9 mouse cellular contexts compared by ENCODE assay signal in the genomic region with DNA sequence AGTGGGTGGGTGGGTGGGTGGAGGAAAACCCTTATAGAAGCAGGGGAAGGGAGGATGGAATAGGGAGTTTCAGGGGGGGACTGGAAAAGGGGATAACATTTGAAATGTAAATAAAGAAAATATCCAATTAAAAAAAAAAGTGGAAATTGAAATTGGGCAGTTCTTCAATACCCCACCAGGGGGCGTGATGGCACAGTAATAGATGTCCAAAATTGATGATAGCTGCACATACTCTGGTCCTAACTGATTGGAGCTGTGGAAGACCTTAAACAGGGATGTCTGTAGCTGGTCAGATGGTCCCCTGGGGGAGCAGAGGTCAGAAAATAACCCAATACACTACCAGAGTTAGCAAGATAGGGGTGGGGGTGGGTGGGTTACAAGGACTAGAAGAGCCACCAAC. TPM values are rescaled to one million over a fixed set of nuclear protein-coding genes. Genes with fewer than 3 reads are reported as not detected.
A peak's percentile ranks its signal among the peaks of the same experiment; 100 is the strongest.
DNase-seq lines count a peak whose midpoint lies in the region; ATAC-seq and TF ChIP-seq lines count a peak whose summit lies in the region.
"Had no signal": no experiment of that assay in that cellular context is flagged by ENCODE, and none has a peak within 500 bp of the region (broad histone marks: within the 10 kb centered on the region; RNA-seq: fewer than 3 reads in every experiment).

No protein-coding gene starts in this region.

- H3K4me2 ChIP-seq in forebrain, postnatal 0 days (ENCODE audit: low read depth) = no peak overlapping the region
- H3K4me2 ChIP-seq in forebrain, embryonic 16.5 days (ENCODE audit: low read length) = no peak overlapping the region
- no peak overlapping the region for H3K4me2 ChIP-seq in midbrain, embryonic 11.5 days
- H3K4me2 ChIP-seq in midbrain, embryonic 15.5 days = no peak overlapping the region

- H3K27ac ChIP-seq in forebrain, postnatal 0 days (ENCODE audit: low read depth, low read length) = no peak overlapping the region
- no peak overlapping the region for H3K27ac ChIP-seq in forebrain, embryonic 16.5 days (ENCODE audit: low read length)
- no peak overlapping the region for H3K27ac ChIP-seq in midbrain, embryonic 11.5 days (ENCODE audit: low read depth, low read length)
- H3K27ac ChIP-seq in midbrain, embryonic 15.5 days = no peak overlapping the region

- peak; percentile 39 for DNase-seq in forebrain, postnatal 0 days
- peak; percentile 91 for DNase-seq in midbrain, embryonic 11.5 days (ENCODE audit: low spot score, missing footprints)
- DNase-seq in c-Kit-negative CD71-positive TER-119-positive erythroid progenitor cells, embryonic 14.5 days (ENCODE audit: low read depth, low spot score) = peak; percentile 47
- DNase-seq in natural killer cell, adult 2 months (ENCODE audit: low spot score in 2 of 2) = peak; percentile 31 to 48
- DNase-seq in urinary bladder, postnatal 25 days (ENCODE audit: low spot score) = no peak
- DNase-seq in left cerebral cortex, postnatal 14 days (ENCODE audit: low spot score in 2 of 2) = no peak
- DNase-seq: thymus, postnatal 36 days had no signal

- H3K36me3 ChIP-seq in forebrain, postnatal 0 days (ENCODE audit: insufficient read depth) = no peaks in the 10 kb centered on the region; the same call in 1 of the 2 replicates
- H3K36me3 ChIP-seq in forebrain, embryonic 16.5 days (ENCODE audit: control insufficient read depth, insufficient read depth) = no peaks in the 10 kb centered on the region
- no peaks in the 10 kb centered on the region for H3K36me3 ChIP-seq in midbrain, embryonic 11.5 days (ENCODE audit: control insufficient read depth, insufficient read depth, low read length)
- no peaks in the 10 kb centered on the region for H3K36me3 ChIP-seq in midbrain, embryonic 15.5 days (replicated peaks)

- no peak overlapping the region for H3K9ac ChIP-seq in forebrain, postnatal 0 days
- H3K9ac ChIP-seq in forebrain, embryonic 16.5 days (replicated peaks; ENCODE audit: low read depth, low read length) = no peak overlapping the region
- H3K9ac ChIP-seq in midbrain, embryonic 11.5 days (ENCODE audit: low read length) = no peak overlapping the region
- H3K9ac ChIP-seq in midbrain, embryonic 15.5 days = no peak overlapping the region

- no peak overlapping the region for H3K4me3 ChIP-seq in forebrain, postnatal 0 days (ENCODE audit: low read depth, low read length)
- H3K4me3 ChIP-seq in forebrain, embryonic 16.5 days (replicated peaks; ENCODE audit: low read length) = no peak overlapping the region
- H3K4me3 ChIP-seq in midbrain, embryonic 11.5 days (ENCODE audit: low read depth, low read length) = no peak overlapping the region
- no peak overlapping the region for H3K4me3 ChIP-seq in midbrain, embryonic 15.5 days

- WGBS in forebrain, postnatal 0 days = 0% methylated on average over 1 of the region's 1 CpGs
- 0% methylated on average over 1 of the region's 1 CpGs for WGBS in forebrain, embryonic 16.5 days
- WGBS in midbrain, embryonic 11.5 days = 0% methylated on average over 1 of the region's 1 CpGs
- WGBS in midbrain, embryonic 15.5 days = 0% methylated on average over 1 of the region's 1 CpGs

- H3K27me3 ChIP-seq in forebrain, postnatal 0 days (ENCODE audit: insufficient read depth, low read length) = no peaks in the 10 kb centered on the region
- H3K27me3 ChIP-seq in forebrain, embryonic 16.5 days (replicated peaks; ENCODE audit: control insufficient read depth, insufficient read depth, low read length) = no peaks in the 10 kb centered on the region
- H3K27me3 ChIP-seq in midbrain, embryonic 11.5 days (ENCODE audit: control insufficient read depth, insufficient read depth, low read length) = no peaks in the 10 kb centered on the region
- no peaks in the 10 kb centered on the region for H3K27me3 ChIP-seq in midbrain, embryonic 15.5 days (replicated peaks)

- ATAC-seq in forebrain, postnatal 0 days = no peak
- no peak for ATAC-seq in forebrain, embryonic 16.5 days
- peak; percentile 36; the same call in 1 of the 2 replicates for ATAC-seq in midbrain, embryonic 11.5 days (ENCODE audit: low FRiP score)
- ATAC-seq in midbrain, embryonic 15.5 days (replicated peaks) = no peak

- no peaks in the 10 kb centered on the region for H3K9me3 ChIP-seq in forebrain, postnatal 0 days (ENCODE audit: low read length)
- H3K9me3 ChIP-seq in forebrain, embryonic 16.5 days (ENCODE audit: control insufficient read depth, low read length) = no peaks in the 10 kb centered on the region
- H3K9me3 ChIP-seq in midbrain, embryonic 11.5 days (ENCODE audit: control insufficient read depth, low read length) = no peaks in the 10 kb centered on the region
- H3K9me3 ChIP-seq in midbrain, embryonic 15.5 days = no peaks in the 10 kb centered on the region

- peaks cover 6% of the 10 kb centered on the region; the same call in 1 of the 2 replicates for H3K4me1 ChIP-seq in forebrain, postnatal 0 days (ENCODE audit: insufficient read depth)
- peaks cover 4% of the 10 kb centered on the region for H3K4me1 ChIP-seq in forebrain, embryonic 16.5 days (replicated peaks; ENCODE audit: control insufficient read depth, insufficient read depth, low read length)
- H3K4me1 ChIP-seq in midbrain, embryonic 11.5 days (ENCODE audit: control insufficient read depth, insufficient read depth, low read length) = peaks cover 2% of the 10 kb centered on the region; the same call in 1 of the 2 replicates
- peaks cover 7% of the 10 kb centered on the region for H3K4me1 ChIP-seq in midbrain, embryonic 15.5 days

- peak; percentile 64 for TF ChIP-seq CTCF in forebrain, postnatal 0 days (IDR thresholded peaks at IDR 0.05; ENCODE audit: low read depth)

- intact Hi-C loops in left cerebral cortex, postnatal 14 days (cut with DNase I) = loop anchor here (5.0 to 10.0 kb wide), 2 partner anchors 42 to 220 kb away; a partner anchor contains a TSS

RNA-seq across cellular contexts. Expression of a gene that starts 4.3 kb away (rescaled TPM):
- not detected in 2 replicates for total RNA-seq in forebrain, postnatal 0 days (2014; rRNA removed)
- 4.7 and 5.0 TPM in 2 replicates for polyA plus RNA-seq in forebrain, postnatal 0 days (2015; fragmentation: Nextera tagmentation; extraction: Ambion mirVana)
- 0.77 TPM in 1 of 2 replicates, not detected in the other for polyA plus RNA-seq in forebrain, embryonic 16.5 days (2015; fragmentation: Nextera tagmentation; extraction: Ambion mirVana)
- not detected in 2 replicates for polyA plus RNA-seq in midbrain, embryonic 11.5 days (2014; fragmentation: Nextera tagmentation; extraction: Ambion mirVana)
- 0.50 and 0.74 TPM in 2 replicates for polyA plus RNA-seq in midbrain, embryonic 15.5 days (2015; fragmentation: Nextera tagmentation; extraction: Ambion mirVana)
- 10 to 100 TPM; 17.7 to 18.3 TPM for total RNA-seq in left cerebral cortex, postnatal 14 days (2021)

RNA-seq across cellular contexts. Expression of a gene that starts 23.6 kb away (rescaled TPM):
- total RNA-seq in forebrain, postnatal 0 days (2014; rRNA removed) = 87.3 and 89.6 TPM in 2 replicates
- 45.4 and 52.6 TPM in 2 replicates for polyA plus RNA-seq in forebrain, postnatal 0 days (2015; fragmentation: Nextera tagmentation; extraction: Ambion mirVana)
- 56.8 and 60.7 TPM in 2 replicates for polyA plus RNA-seq in forebrain, embryonic 16.5 days (2015; fragmentation: Nextera tagmentation; extraction: Ambion mirVana)
- 49.4 and 51.5 TPM in 2 replicates for polyA plus RNA-seq in midbrain, embryonic 11.5 days (2014; fragmentation: Nextera tagmentation; extraction: Ambion mirVana)
- polyA plus RNA-seq in midbrain, embryonic 15.5 days (2015; fragmentation: Nextera tagmentation; extraction: Ambion mirVana) = 56.8 and 58.3 TPM in 2 replicates
- total RNA-seq in left cerebral cortex, postnatal 14 days (2021) = 10 to 100 TPM; 77.1 to 81.3 TPM

RNA-seq across cellular contexts. Expression of a gene that starts 23.6 kb away (rescaled TPM):
- total RNA-seq in forebrain, postnatal 0 days (2014; rRNA removed) = 50.1 and 51.1 TPM in 2 replicates
- polyA plus RNA-seq in forebrain, postnatal 0 days (2015; fragmentation: Nextera tagmentation; extraction: Ambion mirVana) = 108 and 120 TPM in 2 replicates
- polyA plus RNA-seq in forebrain, embryonic 16.5 days (2015; fragmentation: Nextera tagmentation; extraction: Ambion mirVana) = 119 and 148 TPM in 2 replicates
- 134 and 154 TPM in 2 replicates for polyA plus RNA-seq in midbrain, embryonic 11.5 days (2014; fragmentation: Nextera tagmentation; extraction: Ambion mirVana)
- polyA plus RNA-seq in midbrain, embryonic 15.5 days (2015; fragmentation: Nextera tagmentation; extraction: Ambion mirVana) = 211 and 217 TPM in 2 replicates
- total RNA-seq in left cerebral cortex, postnatal 14 days (2021) = 10 to 100 TPM; 73.9 to 76.7 TPM

RNA-seq across cellular contexts. Expression of a gene that starts 42.7 kb away (rescaled TPM):
- 59.5 and 82.7 TPM in 2 replicates for total RNA-seq in forebrain, postnatal 0 days (2014; rRNA removed)
- polyA plus RNA-seq in forebrain, postnatal 0 days (2015; fragmentation: Nextera tagmentation; extraction: Ambion mirVana) = 101 and 119 TPM in 2 replicates
- 150 and 153 TPM in 2 replicates for polyA plus RNA-seq in forebrain, embryonic 16.5 days (2015; fragmentation: Nextera tagmentation; extraction: Ambion mirVana)
- 160 and 169 TPM in 2 replicates for polyA plus RNA-seq in midbrain, embryonic 11.5 days (2014; fragmentation: Nextera tagmentation; extraction: Ambion mirVana)
- polyA plus RNA-seq in midbrain, embryonic 15.5 days (2015; fragmentation: Nextera tagmentation; extraction: Ambion mirVana) = 117 and 122 TPM in 2 replicates
- 10 to 100 TPM; 52.0 to 60.5 TPM for total RNA-seq in left cerebral cortex, postnatal 14 days (2021)

RNA-seq across cellular contexts. Expression of a gene that starts 42.7 kb away (rescaled TPM):
- total RNA-seq in forebrain, postnatal 0 days (2014; rRNA removed) = 61.5 and 68.7 TPM in 2 replicates
- 61.8 and 80.0 TPM in 2 replicates for polyA plus RNA-seq in forebrain, postnatal 0 days (2015; fragmentation: Nextera tagmentation; extraction: Ambion mirVana)
- polyA plus RNA-seq in forebrain, embryonic 16.5 days (2015; fragmentation: Nextera tagmentation; extraction: Ambion mirVana) = 15.1 and 23.8 TPM in 2 replicates
- 9.4 and 10.4 TPM in 2 replicates for polyA plus RNA-seq in midbrain, embryonic 11.5 days (2014; fragmentation: Nextera tagmentation; extraction: Ambion mirVana)
- 34.2 and 41.3 TPM in 2 replicates for polyA plus RNA-seq in midbrain, embryonic 15.5 days (2015; fragmentation: Nextera tagmentation; extraction: Ambion mirVana)
- total RNA-seq in left cerebral cortex, postnatal 14 days (2021) = 100 to 1,000 TPM; 664 to 689 TPM

Comparison
In these comparisons a context has a peak if more than half of its experiments do, and no peak if none do; other contexts are left out.
1. DNase-seq: peak in forebrain, postnatal 0 days (single experiment), midbrain, embryonic 11.5 days (single experiment), c-Kit-negative CD71-positive TER-119-positive erythroid progenitor cells, embryonic 14.5 days (single experiment) and natural killer cell, adult 2 months (2 of 2); none in urinary bladder, postnatal 25 days (single experiment) and left cerebral cortex, postnatal 14 days (0 of 2).